Mouse (Mus musculus) MEL (cell line): ENCODE measurements around the gene Sfrp5. TPM values are rescaled to one million over a fixed set of nuclear protein-coding genes. Genes with fewer than 3 reads are reported as not detected.

Source experiments
- DNase-seq: peaks from one replicate; pipeline ENCODE4 v3.0.0; 2011; ENCODE audit warnings: low read depth, low spot score
- H3K27ac ChIP-seq: 2 replicates; pipeline ENCODE4 v1.5.1; 2012; ENCODE audit warnings: low read depth, mild to moderate bottlenecking, control low read depth, low read length, moderate library complexity; ENCODE audit not compliant: control insufficient read depth
- H3K27me3 ChIP-seq, 2 experiments: fragments of 150-350 bp in 1 of 2; sonication (generic) in 1 of 2; 2 replicates each; pipeline ENCODE4 v1.6.1; 2012; ENCODE audit warnings: low read length in 2 of 2, mild to moderate bottlenecking in 2 of 2, improper control_type of control experiment in 1 of 2, moderate library complexity in 1 of 2; ENCODE audit not compliant: insufficient read depth in 2 of 2, control insufficient read depth in 1 of 2
- H3K36me3 ChIP-seq, 2 experiments: 2 replicates each; pipeline ENCODE4 v1.6.1; 2012 to 2014; ENCODE audit warnings: low read length in 2 of 2, improper control_type of control experiment in 1 of 2, inconsistent platforms in 1 of 2, mild to moderate bottlenecking in 1 of 2; ENCODE audit not compliant: insufficient read depth in 2 of 2, control insufficient read depth in 1 of 2
- H3K4me1 ChIP-seq, 2 experiments: fragments of 150-350 bp in 1 of 2; sonication (generic) in 1 of 2; 2 replicates each; pipeline ENCODE4 v1.6.1; 2012; ENCODE audit warnings: low read length in 2 of 2, improper control_type of control experiment in 1 of 2, mild to moderate bottlenecking in 1 of 2; ENCODE audit not compliant: insufficient read depth in 2 of 2, control insufficient read depth in 1 of 2
- H3K4me3 ChIP-seq, 2 experiments: fragments of 150-350 bp in 1 of 2; sonication (generic) in 1 of 2; 2 replicates each; pipeline ENCODE4 v1.5.1; 2012; ENCODE audit warnings: low read depth in 2 of 2, low read length in 2 of 2, mild to moderate bottlenecking in 2 of 2, moderate library complexity in 2 of 2, control low read depth in 1 of 2, improper control_type of control experiment in 1 of 2; ENCODE audit not compliant: control insufficient read depth in 1 of 2, insufficient read depth in 1 of 2
- H3K79me2 ChIP-seq: 2 replicates; pipeline ENCODE4 v1.6.1; 2012; ENCODE audit warnings: mild to moderate bottlenecking, low read length, moderate library complexity; ENCODE audit not compliant: control insufficient read depth, poor library complexity, insufficient read depth
- H3K9ac ChIP-seq: 2 replicates; pipeline ENCODE4 v1.6.1; 2012; ENCODE audit warnings: low read depth, mild to moderate bottlenecking, control low read depth, low read length, moderate library complexity; ENCODE audit not compliant: control insufficient read depth, poor library complexity, severe bottlenecking
- H3K9me3 ChIP-seq: fragments of 150-350 bp; sonication (generic); replicated peaks from 2 replicates; pipeline ENCODE4 v1.6.1; 2012; ENCODE audit warnings: mild to moderate bottlenecking, low read length, improper control_type of control experiment, moderate library complexity; ENCODE audit not compliant: insufficient read depth
- BHLHE40 ChIP-seq: IDR thresholded peaks from 2 replicates; pipeline ENCODE4 v1.6.1; 2012; ENCODE audit warnings: low read depth, mild to moderate bottlenecking, inconsistent platforms, low read length, improper control_type of control experiment, borderline replicate concordance
- ELF1 ChIP-seq: IDR thresholded peaks from 2 replicates; pipeline ENCODE4 v1.6.1; 2014; ENCODE audit warnings: low read depth, mild to moderate bottlenecking, inconsistent platforms, low read length, improper control_type of control experiment, moderate library complexity
- EP300 ChIP-seq, 2 experiments: IDR thresholded peaks; 2 replicates each; pipeline ENCODE4 v1.6.1; 2011; ENCODE audit warnings: improper control_type of control experiment in 2 of 2, low read length in 2 of 2, low read depth in 1 of 2, mild to moderate bottlenecking in 1 of 2
- ETS1 ChIP-seq: IDR thresholded peaks from 2 replicates; pipeline ENCODE4 v1.6.1; 2012; ENCODE audit warnings: low read depth, mild to moderate bottlenecking, inconsistent platforms, low read length, improper control_type of control experiment, moderate library complexity
- GATA1 ChIP-seq: IDR thresholded peaks from 2 replicates; pipeline ENCODE4 v1.6.1; 2011; ENCODE audit warnings: low read depth, low read length, improper control_type of control experiment
- MAZ ChIP-seq: IDR thresholded peaks from 2 replicates; pipeline ENCODE4 v1.6.1; 2012; ENCODE audit warnings: low read depth, mild to moderate bottlenecking, inconsistent platforms, low read length, improper control_type of control experiment
- MEF2A ChIP-seq: IDR thresholded peaks from 2 replicates; pipeline ENCODE4 v1.6.1; 2014; ENCODE audit warnings: low read depth, mild to moderate bottlenecking, inconsistent platforms, low read length, improper control_type of control experiment; ENCODE audit not compliant: poor library complexity, insufficient replicate concordance, severe bottlenecking; ENCODE audit errors: extremely low read depth
- MYB ChIP-seq: IDR thresholded peaks from 2 replicates; pipeline ENCODE4 v1.6.1; 2011; ENCODE audit warnings: mild to moderate bottlenecking, low read depth, low read length, improper control_type of control experiment
- POLR2A ChIP-seq, 2 experiments: IDR thresholded peaks; 2 replicates each; pipeline ENCODE4 v1.6.1; 2011 to 2012; ENCODE audit warnings: low read length in 2 of 2, mild to moderate bottlenecking in 2 of 2, control low read depth in 1 of 2, improper control_type of control experiment in 1 of 2, low read depth in 1 of 2, moderate library complexity in 1 of 2; ENCODE audit not compliant: control insufficient read depth in 1 of 2, insufficient read depth in 1 of 2, poor library complexity in 1 of 2
- POLR2AphosphoS2 ChIP-seq: IDR thresholded peaks from 2 replicates; pipeline ENCODE4 v1.6.1; 2011; ENCODE audit warnings: low read length, improper control_type of control experiment
- POLR2AphosphoS5 ChIP-seq: IDR thresholded peaks from 2 replicates; pipeline ENCODE4 v1.6.1; 2012; ENCODE audit warnings: low read depth, borderline replicate concordance, mild to moderate bottlenecking, inconsistent platforms, low read length, moderate library complexity, mixed read lengths
- RCOR1 ChIP-seq: IDR thresholded peaks from 2 replicates; pipeline ENCODE4 v1.6.1; 2012; ENCODE audit warnings: low read depth, mild to moderate bottlenecking, inconsistent platforms, low read length, improper control_type of control experiment
- SIN3A ChIP-seq: IDR thresholded peaks from 2 replicates; pipeline ENCODE4 v1.6.1; 2012; ENCODE audit warnings: low read length, improper control_type of control experiment, inconsistent platforms
- SMC3 ChIP-seq: IDR thresholded peaks from 2 replicates; pipeline ENCODE4 v1.6.1; 2011; ENCODE audit warnings: low read depth, low read length, improper control_type of control experiment
- TAL1 ChIP-seq: IDR thresholded peaks from 2 replicates; pipeline ENCODE4 v1.6.1; 2012; ENCODE audit warnings: mild to moderate bottlenecking, inconsistent platforms, low read length, moderate library complexity, mixed read lengths
- TBP ChIP-seq: IDR thresholded peaks from 2 replicates; pipeline ENCODE4 v1.8.0; 2011; ENCODE audit warnings: low read depth, low read length, improper control_type of control experiment
- TCF12 ChIP-seq: IDR thresholded peaks from 2 replicates; pipeline ENCODE4 v1.6.1; 2014; ENCODE audit warnings: low read depth, mild to moderate bottlenecking, inconsistent platforms, low read length, improper control_type of control experiment, moderate library complexity
- USF2 ChIP-seq, 2 experiments: IDR thresholded peaks; 2 replicates each; pipeline ENCODE4 v1.6.1; 2011 to 2012; ENCODE audit warnings: improper control_type of control experiment in 2 of 2, low read length in 2 of 2, borderline replicate concordance in 1 of 2, inconsistent platforms in 1 of 2, low read depth in 1 of 2, mild to moderate bottlenecking in 1 of 2; ENCODE audit not compliant: insufficient read depth in 1 of 2
- ZNF384 ChIP-seq: IDR thresholded peaks from 2 replicates; pipeline ENCODE4 v1.6.1; 2012; ENCODE audit warnings: low read depth, mild to moderate bottlenecking, inconsistent platforms, low read length, improper control_type of control experiment
- polyA plus RNA-seq, 2 experiments: library from polyadenylated mRNA; stranded (reverse) in 1 of 2; unstranded in 1 of 2; fragments of >175 nt in 1 of 2; fragments of >200 nt in 1 of 2; gene quantifications; 2 replicates each; pipeline versions ENCODE4 v1.2.1 to v1.2.4; 2012; ENCODE audit warnings: low replicate concordance in 2 of 2, low read depth in 1 of 2; ENCODE audit not compliant: insufficient read length in 2 of 2, insufficient read depth in 1 of 2, missing spikeins in 1 of 2
- total RNA-seq: library from RNA; depleted of rRNA; stranded (reverse); fragments of 300-350 nt; gene quantifications from 2 replicates; pipeline ENCODE4 v1.2.3, GENCODE M21; 2012

Sfrp5 gene
- total and polyA plus RNA-seq, 3 experiments, result 0.50 TPM; not detected in 2

DNA sequence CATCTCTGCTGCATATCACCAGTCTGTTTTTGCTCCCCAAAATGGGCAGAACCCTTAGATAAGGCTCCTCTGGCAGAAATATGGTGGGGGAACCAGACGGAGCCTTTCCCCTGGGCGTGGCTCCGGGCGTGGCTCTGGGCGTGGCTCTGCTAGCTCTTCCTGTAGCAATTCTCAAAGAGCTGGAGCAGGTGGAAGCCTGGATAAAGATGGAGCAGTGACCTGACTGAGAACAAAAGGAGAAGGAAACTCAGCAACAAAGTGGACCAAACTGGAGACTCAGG lies 28.2 kb upstream of the Sfrp5 start:
- peak; percentile 93 for DNase-seq
- H3K4me3 ChIP-seq, result peak overlapping the region; percentile 54 to 55
- H3K27ac ChIP-seq, result peak overlapping the region; percentile 60
- no peaks in the 10 kb centered on the region for H3K27me3 ChIP-seq
- peaks cover 3 to 15% of the 10 kb centered on the region in 2 experiments; a peak in 3 of 4 replicates for H3K4me1 ChIP-seq
- no peaks in the 10 kb centered on the region for H3K9me3 ChIP-seq
- no peaks in the 10 kb centered on the region for H3K79me2 ChIP-seq
- TF ChIP-seq POLR2AphosphoS5 (no peak), ELF1 (0 out of 2 replicates have a peak, but pooled peaks have one; percentile 24), MEF2A (no peak), TBP (no peak; the same call in 1 of the 2 replicates), TAL1 (peak; percentile 39; the same call in 1 of the 2 replicates), SMC3 (peak; percentile 8; the same call in 1 of the 2 replicates), MAZ (peak; percentile 70; the same call in 1 of the 2 replicates), SIN3A (peak; percentile 61; the same call in 1 of the 2 replicates), TCF12 (0 out of 2 replicates have a peak, but pooled peaks have one; percentile 10), POLR2AphosphoS2 (no peak), ETS1 (peak; percentile 2; the same call in 1 of the 2 replicates), ZNF384 (no peak), BHLHE40 (no peak), RCOR1 (peak; percentile 47; the same call in 1 of the 2 replicates), GATA1 (peak; percentile 81), EP300 (IDR thresholded peaks at IDR 0.05; ENCODE audit: low read depth in 1 of 2, low read length in 2 of 2) (peak; percentile 13 to 52; a peak in 3 of 4 replicates), MYB (no peak), POLR2A (IDR thresholded peaks at IDR 0.05; ENCODE audit: control insufficient read depth in 1 of 2, insufficient read depth in 1 of 2, low read depth in 1 of 2, low read length in 2 of 2, poor library complexity in 1 of 2) (no peak; a peak in 2 of 4 replicates), USF2 (IDR thresholded peaks at IDR 0.05; ENCODE audit: borderline replicate concordance in 1 of 2, insufficient read depth in 1 of 2, low read depth in 1 of 2, low read length in 2 of 2) (no peak)
- TF ChIP-seq, all 39 proteins: peak for 10
- peak overlapping the region; percentile 55 for H3K9ac ChIP-seq
- peaks cover 0 to 9% of the 10 kb centered on the region in 2 experiments; a peak in 2 of 4 replicates for H3K36me3 ChIP-seq
